Mouse (Mus musculus) spleen, embryonic (tissue): ENCODE data around the gene Tvp23b.

ENCODE experiments used
- CTCF ChIA-PET: fragments of 350-600 bp; sonication (Branson Sonifier 250); formaldehyde crosslinking; loops from one replicate; lab custom pipeline; 2022; lab: Charles Lee

The Tvp23b gene

DNA sequence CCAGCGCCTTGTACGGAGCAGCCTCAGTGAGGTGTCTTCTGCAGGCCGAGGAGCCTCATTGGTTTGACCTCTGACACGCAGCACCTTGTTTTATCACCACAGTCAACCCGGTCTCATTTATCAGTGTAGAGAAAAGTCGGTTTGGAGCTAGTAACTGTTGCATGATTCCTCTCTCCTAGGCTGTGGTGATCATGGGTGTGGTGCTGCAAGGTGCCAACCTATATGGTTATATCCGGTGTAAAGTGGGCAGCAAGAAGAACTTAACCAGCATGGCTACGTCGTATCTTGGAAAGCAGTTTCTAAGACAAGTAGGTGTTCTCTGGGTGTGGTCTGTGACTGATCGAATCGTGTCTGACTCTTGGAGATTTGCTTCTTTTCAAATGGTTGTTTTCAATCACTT lies 12.5 kb downstream of the Tvp23b start:
- CTCF ChIA-PET, result interaction anchor here (1.0 kb wide), 1 partner anchor 10 kb away, joined by 3 read pairs; no protein-coding TSS in a partner anchor

DNA sequence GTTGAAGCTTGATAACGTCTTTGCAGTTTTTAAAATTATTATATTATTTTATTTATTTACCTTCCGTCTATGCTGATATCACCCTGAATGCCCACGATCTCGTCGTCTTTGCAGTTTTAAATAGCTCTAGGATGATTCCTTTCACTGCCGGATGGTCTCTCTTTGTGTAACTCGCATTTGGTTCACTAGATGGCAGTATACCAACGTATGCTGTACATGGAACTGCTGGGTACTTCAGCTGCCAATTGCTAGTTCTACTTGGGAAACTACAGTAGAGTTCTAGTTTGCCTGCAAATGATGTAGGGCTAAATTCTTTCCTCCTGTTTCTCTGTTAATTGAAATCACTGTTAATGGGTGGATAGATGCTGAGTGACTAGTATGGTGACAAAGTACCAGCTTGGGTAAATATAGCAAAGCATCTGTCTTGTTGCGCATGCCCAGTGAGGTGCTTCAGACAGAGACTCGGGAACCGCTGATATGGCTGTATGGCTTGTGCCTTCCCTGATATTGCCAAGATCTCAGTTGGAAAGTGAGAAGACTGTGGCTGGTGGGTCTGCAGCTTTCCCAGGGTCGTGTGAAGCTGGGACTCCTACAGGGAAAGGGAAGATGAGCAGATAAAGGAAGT lies 22.6 kb downstream of the Tvp23b start:
- CTCF ChIA-PET, result interaction anchor here (0.9 to 1.3 kb wide), 2 partner anchors 10 to 234 kb away, joined by 3 to 8 read pairs; no protein-coding TSS in a partner anchor

- CTCF ChIA-PET, result no interaction called here
These were observed 24.7 kb downstream of the Tvp23b start for GRCm38 (mm10) chr11:62903871-62904495.

DNA sequence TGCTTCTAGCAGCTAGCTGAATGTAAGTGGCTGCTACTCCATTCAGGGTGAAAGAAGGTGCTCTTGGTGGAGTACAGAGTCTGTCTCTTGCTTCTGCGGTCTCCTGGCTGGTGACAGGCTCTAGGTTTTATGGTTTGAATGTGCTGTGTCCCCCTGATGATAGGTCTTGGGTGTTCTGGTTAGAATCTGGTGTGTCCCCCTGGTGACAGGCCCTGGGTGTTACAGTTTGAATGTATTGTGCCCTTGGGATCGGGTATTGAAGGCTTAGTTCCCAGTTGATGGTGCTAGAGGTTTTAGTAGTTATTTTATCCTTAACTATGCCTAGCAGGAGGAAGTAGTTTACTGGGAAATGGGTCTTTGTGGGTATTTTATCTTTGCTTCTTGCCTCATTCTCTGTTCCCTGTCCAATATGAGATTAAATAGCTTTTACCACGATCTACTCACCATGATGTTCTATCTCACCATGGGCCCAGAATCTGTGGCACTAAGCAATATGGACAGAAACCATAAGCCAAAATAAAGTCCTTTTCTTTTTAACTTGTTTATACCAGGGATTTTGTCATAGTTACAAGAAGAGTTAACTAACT lies 30.6 kb downstream of the Tvp23b start:
- CTCF ChIA-PET, result interaction anchor here (0.5 to 0.9 kb wide), 2 partner anchors 11 to 226 kb away, joined by 3 read pairs; no protein-coding TSS in a partner anchor

GRCm38 (mm10) chr11:62911362-62911761 lies 32.1 kb downstream of the Tvp23b start:
- CTCF ChIA-PET, result no interaction called here

- CTCF ChIA-PET, result no interaction called here
These were observed 33.9 kb downstream of the Tvp23b start for GRCm38 (mm10) chr11:62913141-62913540.

GRCm38 (mm10) chr11:62914532-62914931 lies 35.3 kb downstream of the Tvp23b start:
- CTCF ChIA-PET, result no interaction called here

GRCm38 (mm10) chr11:62915486-62915885 lies 36.2 kb downstream of the Tvp23b start:
- CTCF ChIA-PET, result no interaction called here

GRCm38 (mm10) chr11:62916765-62917164 lies 37.5 kb downstream of the Tvp23b start:
- CTCF ChIA-PET, result no interaction called here

DNA sequence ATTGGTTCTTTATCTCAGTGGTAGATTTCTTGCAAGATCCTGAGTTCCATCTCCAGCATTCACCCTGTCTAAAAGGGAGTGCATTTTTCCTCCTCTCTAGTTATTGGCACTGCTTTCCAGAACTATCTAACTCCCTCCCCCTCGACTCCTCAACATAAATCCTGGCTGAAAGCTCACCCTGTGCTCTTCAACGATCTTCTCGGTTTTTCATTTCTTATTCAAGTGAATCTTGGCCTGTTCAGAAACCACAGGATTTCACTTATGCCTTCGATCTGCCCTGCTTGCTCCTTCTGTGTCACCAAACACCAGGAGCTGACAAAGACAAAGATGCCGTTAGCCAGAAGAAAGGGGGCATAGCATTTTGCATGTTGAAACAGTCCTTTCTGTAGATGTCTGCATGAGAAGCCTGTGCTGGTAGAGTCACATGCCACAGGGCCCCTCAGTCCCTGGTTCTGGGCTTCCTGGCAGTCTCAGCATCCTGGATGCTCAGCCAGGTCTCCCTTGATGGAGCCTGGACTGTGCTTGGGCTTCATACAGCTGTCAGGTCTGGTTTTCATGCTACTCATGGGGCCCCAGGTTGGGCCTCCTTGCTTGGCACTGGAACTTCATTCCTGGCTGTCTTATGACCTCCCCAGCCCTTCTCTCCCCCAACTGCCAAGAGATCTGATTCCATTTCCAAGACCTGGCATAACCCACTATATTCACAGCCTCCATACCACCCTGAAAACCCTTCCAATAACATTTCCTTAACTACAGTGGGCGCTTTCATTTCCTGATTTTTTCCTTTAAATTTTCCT lies 40.9 kb downstream of the Tvp23b start:
- CTCF ChIA-PET, result interaction anchor here (0.6 kb wide), 2 partner anchors 10 to 12 kb away, joined by 3 to 5 read pairs; no protein-coding TSS in a partner anchor

- CTCF ChIA-PET, result interaction anchor here (0.6 kb wide), 3 partner anchors 11 to 123 kb away, joined by 3 to 5 read pairs (median 3); no protein-coding TSS in a partner anchor
These were observed 41.4 kb downstream of the Tvp23b start for GRCm38 (mm10) chr11:62920743-62921050.

GRCm38 (mm10) chr11:62921052-62921977 lies 42.1 kb downstream of the Tvp23b start:
- CTCF ChIA-PET, result interaction anchor here (0.6 kb wide), 1 partner anchor 122 kb away, joined by 3 read pairs; no protein-coding TSS in a partner anchor

GRCm38 (mm10) chr11:62924091-62924761 lies 45.0 kb downstream of the Tvp23b start:
- CTCF ChIA-PET, result no interaction called here

GRCm38 (mm10) chr11:62929799-62930198 lies 50.5 kb downstream of the Tvp23b start:
- CTCF ChIA-PET, result no interaction called here

GRCm38 (mm10) chr11:62930574-62930973 lies 51.3 kb downstream of the Tvp23b start:
- CTCF ChIA-PET, result no interaction called here

GRCm38 (mm10) chr11:62931141-62931540 lies 51.9 kb downstream of the Tvp23b start:
- CTCF ChIA-PET, result interaction anchor here (0.8 kb wide), 1 partner anchor 1737 kb away, joined by 5 read pairs; no protein-coding TSS in a partner anchor

DNA sequence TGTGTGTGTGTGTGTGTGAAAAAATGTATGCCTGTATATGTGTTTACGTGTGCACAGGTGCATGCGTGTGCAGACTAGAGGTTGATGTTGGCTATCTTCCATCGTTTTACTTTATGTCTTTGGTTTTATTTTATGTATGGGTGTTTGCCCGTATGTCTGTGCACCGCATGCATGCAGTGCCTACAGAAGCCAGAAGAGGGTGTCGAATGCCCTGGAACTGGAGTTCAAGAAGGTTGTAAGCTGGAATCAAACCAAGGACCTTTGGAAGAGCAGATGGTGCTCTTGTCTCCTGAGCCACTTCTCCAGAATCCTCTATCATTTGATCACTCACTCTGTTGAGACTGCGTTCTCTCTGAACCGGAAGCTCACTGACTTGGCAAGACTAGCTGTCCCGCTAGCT lies 53.8 kb downstream of the Tvp23b start:
- CTCF ChIA-PET, result no interaction called here

DNA sequence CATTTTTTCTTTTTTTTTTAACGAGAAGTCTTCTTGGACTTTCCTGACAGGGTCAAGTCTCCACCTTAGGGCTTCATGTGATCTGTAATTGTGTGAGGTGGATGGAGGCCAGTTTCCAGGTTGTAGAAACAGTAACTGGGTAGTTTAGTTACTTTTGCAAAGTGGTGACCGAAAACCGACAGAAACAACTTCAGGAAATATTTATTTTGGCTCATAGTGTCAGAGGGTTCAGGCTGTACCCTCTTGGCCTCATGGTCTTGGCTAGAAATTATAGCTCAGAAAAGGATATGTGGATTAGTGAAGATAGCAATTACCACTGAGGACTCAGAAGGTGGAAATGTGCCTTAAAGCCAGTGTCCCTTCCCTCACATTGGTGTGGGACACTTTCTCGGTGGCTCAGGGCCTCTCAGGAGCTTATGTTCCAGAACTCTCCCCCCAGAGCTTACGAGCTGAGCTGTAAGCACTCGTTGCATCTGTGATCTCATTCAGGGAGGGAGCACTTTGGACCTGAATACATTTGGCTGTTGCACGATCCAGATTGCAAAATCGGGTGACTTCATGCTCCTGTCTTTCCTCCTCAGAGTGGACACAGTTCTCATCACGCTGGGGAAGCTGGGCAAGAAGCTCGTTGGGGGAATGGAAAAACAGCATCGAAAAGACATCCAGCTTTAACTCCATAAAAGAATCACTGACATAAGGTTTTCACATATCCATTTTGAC lies 55.7 kb downstream of the Tvp23b start:
- CTCF ChIA-PET, result no interaction called here

- CTCF ChIA-PET, result no interaction called here
These were observed 58.7 kb downstream of the Tvp23b start for GRCm38 (mm10) chr11:62937986-62938385.
